ENCODE assay signal across 22 mouse cellular contexts in genomic region chr3:145779279-145779973, GRCm38 (mm10). TPM values are rescaled to one million over a fixed set of nuclear protein-coding genes. Genes with fewer than 3 reads are reported as not detected.
DNase-seq lines count a peak whose midpoint lies in the region; ATAC-seq lines count a peak whose summit lies in the region.
"Had no signal": no experiment of that assay in that cellular context is flagged by ENCODE, and none has a peak within 500 bp of the region (broad histone marks: within the 10 kb centered on the region; RNA-seq: fewer than 3 reads in every experiment).

No protein-coding gene starts in this region.

- no peak overlapping the region for H3K4me3 ChIP-seq in heart, embryonic 16.5 days (ENCODE audit: low read length)
- no peak overlapping the region for H3K4me3 ChIP-seq in heart, embryonic 10.5 days
- H3K4me3 ChIP-seq in kidney, embryonic 16.5 days (ENCODE audit: low read length): no peak overlapping the region
- H3K4me3 ChIP-seq in embryonic facial prominence, embryonic 15.5 days (replicated peaks): no peak overlapping the region
- H3K4me3 ChIP-seq: embryonic facial prominence, embryonic 12.5 days; gastrocnemius, adult 2 months; hindbrain, embryonic 13.5 days; neural tube, embryonic 13.5 days had no signal

- no peak overlapping the region for H3K9ac ChIP-seq in heart, embryonic 16.5 days (ENCODE audit: low read length)
- 0 out of 2 replicates have a peak overlapping the region, but pooled peaks have one; percentile 12 for H3K9ac ChIP-seq in kidney, embryonic 16.5 days (replicated peaks; ENCODE audit: low read length)
- no peak overlapping the region for H3K9ac ChIP-seq in embryonic facial prominence, embryonic 15.5 days
- H3K9ac ChIP-seq: embryonic facial prominence, embryonic 12.5 days; hindbrain, embryonic 13.5 days; neural tube, embryonic 13.5 days had no signal

- WGBS in heart, embryonic 16.5 days: 40% methylated on average over 5 of the region's 5 CpGs
- 45% methylated on average over 5 of the region's 5 CpGs for WGBS in heart, embryonic 10.5 days
- 26% methylated on average over 5 of the region's 5 CpGs for WGBS in kidney, embryonic 16.5 days
- 32% methylated on average over 5 of the region's 5 CpGs for WGBS in embryonic facial prominence, embryonic 15.5 days

- H3K4me1 ChIP-seq in heart, embryonic 16.5 days (ENCODE audit: control insufficient read depth, insufficient read depth, low read length): no peaks in the 10 kb centered on the region; the same call in 1 of the 2 replicates
- peaks cover 16% of the 10 kb centered on the region for H3K4me1 ChIP-seq in heart, embryonic 10.5 days
- peaks cover 46% of the 10 kb centered on the region for H3K4me1 ChIP-seq in kidney, embryonic 16.5 days (ENCODE audit: insufficient read depth, low read length)
- H3K4me1 ChIP-seq in embryonic facial prominence, embryonic 15.5 days: peaks cover 43% of the 10 kb centered on the region

- 0 out of 2 replicates have a peak overlapping the region, but pooled peaks have one; percentile 1 for H3K27ac ChIP-seq in heart, embryonic 16.5 days (ENCODE audit: low read length)
- no peak overlapping the region for H3K27ac ChIP-seq in heart, embryonic 10.5 days
- peak overlapping the region; percentile 35; the same call in 1 of the 2 replicates for H3K27ac ChIP-seq in kidney, embryonic 16.5 days (ENCODE audit: low read length)
- H3K27ac ChIP-seq in embryonic facial prominence, embryonic 15.5 days (replicated peaks): peak overlapping the region; percentile 22; the same call in 1 of the 2 replicates
- H3K27ac ChIP-seq: gastrocnemius, adult 2 months; hindbrain, embryonic 13.5 days; neural tube, embryonic 13.5 days had no signal

- DNase-seq in heart, embryonic 10.5 days (ENCODE audit: low spot score): no peak
- no peak for DNase-seq in kidney, postnatal 10 days
- peak; percentile 14 for DNase-seq in NIH3T3 (ENCODE audit: low read depth)
- DNase-seq in right cerebral cortex, adult 2 months (ENCODE audit: low spot score in 2 of 2): no peak
- no peak for DNase-seq in cerebellum, adult 9-10 months
- DNase-seq: adrenal gland, postnatal 10 days; cerebellum, adult 9-11 months; gastrocnemius, adult 2 months; kidney, postnatal 14 days; layer of hippocampus, adult 9-11 months; lung, postnatal 14 days; midbrain, embryonic 14.5 days; right cerebral cortex, adult 18-20 months; thymus, adult 18-20 months; thymus, postnatal 4 days had no signal

- no peaks in the 10 kb centered on the region for H3K36me3 ChIP-seq in heart, embryonic 16.5 days (ENCODE audit: control insufficient read depth, insufficient read depth)
- H3K36me3 ChIP-seq in heart, embryonic 10.5 days: no peaks in the 10 kb centered on the region
- H3K36me3 ChIP-seq in kidney, embryonic 16.5 days (ENCODE audit: insufficient read depth, low read length): no peaks in the 10 kb centered on the region
- no peaks in the 10 kb centered on the region for H3K36me3 ChIP-seq in embryonic facial prominence, embryonic 15.5 days
- H3K36me3 ChIP-seq: embryonic facial prominence, embryonic 12.5 days; hindbrain, embryonic 13.5 days; neural tube, embryonic 13.5 days had no signal

- no peak; the same call in 1 of the 2 replicates for ATAC-seq in heart, embryonic 16.5 days (replicated peaks; ENCODE audit: extremely low read depth, insufficient read depth, low FRiP score)
- ATAC-seq in kidney, embryonic 16.5 days (ENCODE audit: low FRiP score, low TSS enrichment): no peak
- ATAC-seq in embryonic facial prominence, embryonic 15.5 days (ENCODE audit: insufficient number of reproducible peaks, low FRiP score, low TSS enrichment, low read depth): no peak
- ATAC-seq: inflammation-experienced regulatory T-cells, adult 6 months had no signal

- H3K27me3 ChIP-seq in heart, embryonic 16.5 days (ENCODE audit: control insufficient read depth, insufficient read depth, low read length): 0 out of 2 replicates have a peak, but pooled peaks cover 2% of the 10 kb centered on the region
- no peaks in the 10 kb centered on the region for H3K27me3 ChIP-seq in heart, embryonic 10.5 days (ENCODE audit: insufficient read depth, poor library complexity, severe bottlenecking)
- no peaks in the 10 kb centered on the region for H3K27me3 ChIP-seq in kidney, embryonic 16.5 days (ENCODE audit: insufficient read depth, low read length)
- H3K27me3 ChIP-seq in embryonic facial prominence, embryonic 15.5 days: no peaks in the 10 kb centered on the region
- H3K27me3 ChIP-seq: embryonic facial prominence, embryonic 12.5 days; hindbrain, embryonic 13.5 days; neural tube, embryonic 13.5 days had no signal

- H3K4me2 ChIP-seq in heart, embryonic 16.5 days (ENCODE audit: low read depth, low read length): no peak overlapping the region
- H3K4me2 ChIP-seq in kidney, embryonic 16.5 days (replicated peaks; ENCODE audit: low read depth, low read length): no peak overlapping the region
- no peak overlapping the region for H3K4me2 ChIP-seq in embryonic facial prominence, embryonic 15.5 days (replicated peaks)
- H3K4me2 ChIP-seq: embryonic facial prominence, embryonic 12.5 days; hindbrain, embryonic 13.5 days; neural tube, embryonic 13.5 days had no signal

- H3K9me3 ChIP-seq in heart, embryonic 16.5 days (replicated peaks; ENCODE audit: control insufficient read depth, low read length): no peaks in the 10 kb centered on the region
- no peaks in the 10 kb centered on the region for H3K9me3 ChIP-seq in heart, embryonic 10.5 days
- no peaks in the 10 kb centered on the region for H3K9me3 ChIP-seq in kidney, embryonic 16.5 days (ENCODE audit: low read length)
- no peaks in the 10 kb centered on the region for H3K9me3 ChIP-seq in embryonic facial prominence, embryonic 15.5 days (replicated peaks)
- H3K9me3 ChIP-seq: embryonic facial prominence, embryonic 12.5 days; hindbrain, embryonic 13.5 days; neural tube, embryonic 13.5 days had no signal

RNA-seq across cellular contexts. Expression of gene Ddah1, which starts 21.0 kb away (rescaled TPM):
- polyA plus RNA-seq in heart, embryonic 16.5 days (2015; fragmentation: Nextera tagmentation; extraction: Ambion mirVana): 17.4 and 22.2 TPM in 2 replicates
- 55.0 and 56.3 TPM in 2 replicates for polyA plus RNA-seq in heart, embryonic 10.5 days (2016; fragmentation: Nextera tagmentation; extraction: Ambion mirVana)
- 73.5 and 76.7 TPM in 2 replicates for polyA plus RNA-seq in kidney, embryonic 16.5 days (2015; fragmentation: Nextera tagmentation; extraction: Ambion mirVana)
- 38.9 and 42.1 TPM in 2 replicates for polyA plus RNA-seq in embryonic facial prominence, embryonic 15.5 days (2015; fragmentation: Nextera tagmentation; extraction: Ambion mirVana)
